Mouse (Mus musculus): Measurements from ENCODE around the gene Acsbg2. TPM values are rescaled to one million over a fixed set of nuclear protein-coding genes. Genes with fewer than 3 reads are reported as not detected.

Gene Acsbg2
- polyA plus RNA-seq, 1 experiment from 2014 or later = not detected

DNA sequence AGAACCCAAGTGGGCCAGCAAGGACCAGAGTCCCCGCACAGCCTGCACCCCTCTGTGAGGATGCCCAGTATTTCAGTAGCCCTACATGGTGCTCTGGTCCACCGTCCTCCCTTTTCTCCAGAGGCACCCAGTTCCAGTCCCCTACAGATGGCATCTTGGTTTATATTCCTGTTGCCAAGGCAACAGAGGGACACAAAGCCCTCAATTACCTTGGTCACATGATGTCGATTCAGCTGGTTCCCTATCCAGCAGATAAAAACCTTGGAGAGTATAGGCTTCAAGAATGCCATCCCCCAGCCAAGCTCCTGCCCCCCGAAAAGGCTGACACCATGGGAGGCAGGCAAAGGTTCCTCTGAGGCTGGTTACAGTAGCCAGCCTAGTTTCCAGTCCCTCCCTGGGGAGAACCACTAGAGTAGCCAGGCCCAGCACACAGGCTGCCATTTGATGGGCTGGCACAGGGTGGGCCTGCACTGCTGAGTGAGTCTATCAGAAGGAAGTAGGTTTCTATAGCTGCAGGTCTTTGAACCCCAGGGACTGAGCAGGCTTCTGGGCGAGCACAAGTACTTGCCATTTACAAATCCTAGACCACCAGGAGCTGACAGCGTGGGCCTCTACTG, 22.4 kb upstream of the Acsbg2 start:
- H3K27me3 ChIP-seq = no peaks in the 10 kb centered on the region
- no peak for TF ChIP-seq CTCF (IDR thresholded peaks at IDR 0.05)
- no peak for ATAC-seq
- POLR2A ChIA-PET = no interaction called here
- DNase-seq (ENCODE audit: low read depth, low spot score) = no peak
- CTCF ChIA-PET = interaction anchor here (1.1 to 1.8 kb wide), 7 partner anchors 10 to 93 kb away, joined by 3 to 10 read pairs (median 4); partner anchors contain the start of gene Clpp
- in situ Hi-C loops (cut with MboI; ENCODE audit: low pct_unique_long_range_greater_than_20kb) = no loop called here

DNA sequence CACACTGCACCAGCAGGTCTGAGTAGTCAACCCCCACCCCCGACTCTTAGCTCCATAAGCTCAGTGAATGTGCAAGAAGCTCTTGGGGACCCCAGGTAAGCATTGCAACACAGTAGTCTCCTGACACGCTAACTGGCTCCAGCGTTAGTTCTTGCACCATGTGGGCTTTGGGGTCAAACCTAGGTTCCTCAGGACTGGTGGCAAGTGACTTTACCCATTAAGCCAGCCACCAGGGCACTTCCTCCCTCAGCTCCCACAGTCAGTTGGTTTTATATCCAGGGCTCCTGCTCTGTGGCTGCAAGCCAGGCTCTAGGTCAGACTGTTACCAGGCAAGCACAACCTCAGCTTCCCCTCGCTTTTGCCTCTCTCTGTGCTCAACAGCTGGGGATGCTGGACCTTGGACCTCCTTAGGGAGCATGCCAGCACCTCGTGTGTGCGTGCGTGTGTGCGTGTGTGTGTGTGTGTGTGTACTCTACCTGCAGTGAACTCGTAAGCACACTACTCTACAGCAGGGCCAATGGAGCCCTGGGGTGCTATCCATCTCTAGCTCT, 21.2 kb upstream of the Acsbg2 start:
- in situ Hi-C loops (cut with MboI; ENCODE audit: low pct_unique_long_range_greater_than_20kb) = no loop called here
- H3K27me3 ChIP-seq = no peaks in the 10 kb centered on the region
- ATAC-seq = no peak
- POLR2A ChIA-PET = no interaction called here
- CTCF ChIA-PET = interaction anchor here (1.0 to 1.3 kb wide), 2 partner anchors 11 to 15 kb away, joined by 3 read pairs; no protein-coding TSS in a partner anchor
- no peak for TF ChIP-seq CTCF (IDR thresholded peaks at IDR 0.05)
- DNase-seq (ENCODE audit: low read depth, low spot score) = no peak

DNA sequence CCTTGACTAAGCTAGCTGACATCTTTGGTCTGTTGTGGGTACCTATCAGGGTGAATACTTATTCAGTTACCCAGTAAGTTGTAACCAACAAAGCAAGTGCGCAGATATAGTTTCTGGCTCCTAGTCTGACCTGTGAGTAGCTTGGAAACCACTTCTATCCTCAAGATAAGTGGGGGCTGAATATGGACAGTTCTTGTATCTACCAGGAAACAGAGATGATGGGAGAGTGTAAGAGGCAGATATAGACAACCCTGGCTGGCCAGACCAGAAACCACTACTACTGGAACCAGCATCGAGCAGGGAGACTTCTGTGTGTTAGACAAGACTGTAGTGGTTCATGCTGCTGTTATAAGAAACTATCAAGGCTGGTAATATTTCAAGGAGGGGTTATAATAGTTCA, 15.8 kb upstream of the Acsbg2 start:
- TF ChIP-seq CTCF (IDR thresholded peaks at IDR 0.05) = no peak
- DNase-seq (ENCODE audit: low read depth, low spot score) (no peak), ATAC-seq (no peak)
- in situ Hi-C loops (cut with MboI; ENCODE audit: low pct_unique_long_range_greater_than_20kb) = loop anchor here (5.0 kb wide), 1 partner anchor 62 kb away; no protein-coding TSS in a partner anchor
- POLR2A ChIA-PET = no interaction called here
- no peaks in the 10 kb centered on the region for H3K27me3 ChIP-seq
- CTCF ChIA-PET = no interaction called here

DNA sequence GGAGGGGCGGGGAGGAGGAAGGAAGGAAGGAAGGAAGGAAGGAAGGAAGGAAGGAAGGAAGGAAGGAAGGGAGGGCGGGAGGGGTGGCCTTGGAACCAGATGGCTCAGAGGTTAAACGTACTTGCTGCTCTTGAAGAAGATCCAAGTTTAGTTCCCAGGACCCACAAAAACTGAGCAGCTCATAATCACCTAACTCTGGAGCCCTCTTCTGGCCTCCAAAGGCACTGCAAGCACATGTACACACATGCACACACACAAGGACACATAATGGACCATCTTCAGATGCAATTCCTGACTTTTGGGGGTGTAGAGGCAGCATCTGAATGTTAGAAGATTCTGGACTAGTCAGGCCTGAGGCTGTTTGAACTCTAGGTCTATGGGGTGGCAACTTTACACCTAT, 13.8 kb upstream of the Acsbg2 start:
- POLR2A ChIA-PET = interaction anchor here (0.9 kb wide), 1 partner anchor 21 kb away, joined by 3 read pairs; no protein-coding TSS in a partner anchor
- no peak for TF ChIP-seq CTCF (IDR thresholded peaks at IDR 0.05)
- in situ Hi-C loops (cut with MboI; ENCODE audit: low pct_unique_long_range_greater_than_20kb) = no loop called here
- H3K27me3 ChIP-seq = no peaks in the 10 kb centered on the region
- CTCF ChIA-PET = no interaction called here
- DNase-seq (ENCODE audit: low read depth, low spot score) = no peak
- ATAC-seq = no peak

DNA sequence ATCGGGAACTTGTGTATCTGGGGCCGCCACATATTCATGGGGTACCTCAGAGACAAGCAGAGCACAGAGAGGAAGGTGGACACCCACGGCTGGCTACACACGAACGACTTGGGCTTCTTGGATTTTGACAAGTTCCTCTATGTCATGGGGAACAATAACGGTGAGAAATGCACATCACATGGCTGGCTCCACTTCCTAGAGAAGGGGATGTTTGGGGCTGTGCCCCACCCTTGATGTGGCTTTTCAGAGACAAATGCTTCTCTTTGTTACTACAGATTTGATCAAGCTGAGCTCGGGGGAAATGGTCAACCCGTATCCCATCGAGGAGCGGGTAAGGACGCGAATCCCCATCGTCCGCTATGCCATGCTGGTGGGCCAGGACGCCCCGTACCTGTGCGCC, 10.6 kb upstream of the Acsbg2 start:
- ATAC-seq = no peak
- in situ Hi-C loops (cut with MboI; ENCODE audit: low pct_unique_long_range_greater_than_20kb) = no loop called here

DNA sequence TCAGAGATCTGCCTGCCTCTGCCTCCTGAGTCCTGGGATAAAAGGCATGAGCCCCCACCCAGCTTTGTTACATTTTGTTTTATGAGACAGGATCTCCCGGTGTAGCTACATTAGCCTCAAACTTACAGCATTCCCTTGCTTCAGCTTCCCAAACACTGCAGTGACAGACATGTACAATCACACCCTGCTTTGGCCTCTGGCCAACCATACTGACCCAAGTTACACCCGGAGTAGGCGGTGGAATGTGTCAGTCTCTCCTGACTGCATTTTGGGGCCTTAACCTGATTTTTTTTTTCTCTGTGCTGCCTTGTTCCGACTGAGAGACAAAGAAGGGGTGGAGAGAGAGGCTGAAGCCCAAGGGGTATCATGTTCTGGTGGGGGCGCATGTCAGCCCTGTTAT, 10.1 kb upstream of the Acsbg2 start:
- no peaks in the 10 kb centered on the region for H3K27me3 ChIP-seq
- no peak for ATAC-seq
- in situ Hi-C loops (cut with MboI; ENCODE audit: low pct_unique_long_range_greater_than_20kb) = no loop called here
- DNase-seq (ENCODE audit: low read depth, low spot score) = no peak
- no peak for TF ChIP-seq CTCF (IDR thresholded peaks at IDR 0.05)
- POLR2A ChIA-PET = no interaction called here
- CTCF ChIA-PET = interaction anchor here (1.5 kb wide), 1 partner anchor 13 kb away, joined by 4 read pairs; no protein-coding TSS in a partner anchor

More for the DNA sequence above, 10.6 kb upstream of the Acsbg2 start:
- no peak for TF ChIP-seq CTCF (IDR thresholded peaks at IDR 0.05)
- ChIA-PET POLR2A (no interaction called here), CTCF (interaction anchor here (1.5 kb wide), 1 partner anchor 13 kb away, joined by 4 read pairs; no protein-coding TSS in a partner anchor)
- DNase-seq (ENCODE audit: low read depth, low spot score) = no peak
- no peaks in the 10 kb centered on the region for H3K27me3 ChIP-seq

- no peak for DNase-seq (ENCODE audit: low read depth, low spot score)
- in situ Hi-C loops (cut with MboI; ENCODE audit: low pct_unique_long_range_greater_than_20kb) = no loop called here
- POLR2A ChIA-PET = no interaction called here
- CTCF ChIA-PET = no interaction called here
- ATAC-seq = no peak
- no peak for TF ChIP-seq CTCF (IDR thresholded peaks at IDR 0.05)
- H3K27me3 ChIP-seq = no peaks in the 10 kb centered on the region
Observed at GRCm38 (mm10) chr17:56883612-56884011, 9.4 kb upstream of the Acsbg2 start.

DNA sequence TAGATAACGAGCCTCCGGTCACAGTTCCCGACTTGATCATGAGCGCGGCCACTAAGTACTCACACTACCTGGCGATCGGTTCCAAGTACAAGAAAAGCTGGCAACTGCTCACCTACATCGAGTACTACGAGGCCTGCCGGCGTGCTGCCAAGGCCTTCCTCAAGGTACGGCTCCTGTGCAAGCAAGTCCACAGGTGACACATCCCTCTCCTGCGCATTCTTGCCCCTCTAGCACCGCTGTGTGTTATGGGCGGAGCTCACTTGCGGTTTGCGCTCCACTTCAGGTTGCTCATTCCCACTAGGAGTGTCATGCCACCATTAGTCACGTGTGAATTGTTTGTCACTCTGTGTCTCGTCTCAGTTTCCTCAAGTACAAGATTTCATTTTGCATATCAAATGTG, 3.2 kb upstream of the Acsbg2 start:
- CTCF ChIA-PET = no interaction called here
- ATAC-seq (no peak), DNase-seq (ENCODE audit: low read depth, low spot score) (no peak)
- no peaks in the 10 kb centered on the region for H3K27me3 ChIP-seq
- in situ Hi-C loops (cut with MboI; ENCODE audit: low pct_unique_long_range_greater_than_20kb) = no loop called here
- TF ChIP-seq CTCF (IDR thresholded peaks at IDR 0.05) = no peak
- POLR2A ChIA-PET = no interaction called here

GRCm38 (mm10) chr17:56876981-56877380, 2.7 kb upstream of the Acsbg2 start:
- in situ Hi-C loops (cut with MboI; ENCODE audit: low pct_unique_long_range_greater_than_20kb) = no loop called here
- TF ChIP-seq CTCF (IDR thresholded peaks at IDR 0.05) = no peak
- ChIA-PET POLR2A (no interaction called here), CTCF (no interaction called here)
- no peak for DNase-seq (ENCODE audit: low read depth, low spot score)
- no peak for ATAC-seq
- no peaks in the 10 kb centered on the region for H3K27me3 ChIP-seq

GRCm38 (mm10) chr17:56876465-56876864, 2.2 kb upstream of the Acsbg2 start:
- in situ Hi-C loops (cut with MboI; ENCODE audit: low pct_unique_long_range_greater_than_20kb) = no loop called here
- POLR2A ChIA-PET = no interaction called here
- no peak for ATAC-seq
- no peaks in the 10 kb centered on the region for H3K27me3 ChIP-seq
- CTCF ChIA-PET = no interaction called here
- no peak for DNase-seq (ENCODE audit: low read depth, low spot score)
- no peak for TF ChIP-seq CTCF (IDR thresholded peaks at IDR 0.05)

DNA sequence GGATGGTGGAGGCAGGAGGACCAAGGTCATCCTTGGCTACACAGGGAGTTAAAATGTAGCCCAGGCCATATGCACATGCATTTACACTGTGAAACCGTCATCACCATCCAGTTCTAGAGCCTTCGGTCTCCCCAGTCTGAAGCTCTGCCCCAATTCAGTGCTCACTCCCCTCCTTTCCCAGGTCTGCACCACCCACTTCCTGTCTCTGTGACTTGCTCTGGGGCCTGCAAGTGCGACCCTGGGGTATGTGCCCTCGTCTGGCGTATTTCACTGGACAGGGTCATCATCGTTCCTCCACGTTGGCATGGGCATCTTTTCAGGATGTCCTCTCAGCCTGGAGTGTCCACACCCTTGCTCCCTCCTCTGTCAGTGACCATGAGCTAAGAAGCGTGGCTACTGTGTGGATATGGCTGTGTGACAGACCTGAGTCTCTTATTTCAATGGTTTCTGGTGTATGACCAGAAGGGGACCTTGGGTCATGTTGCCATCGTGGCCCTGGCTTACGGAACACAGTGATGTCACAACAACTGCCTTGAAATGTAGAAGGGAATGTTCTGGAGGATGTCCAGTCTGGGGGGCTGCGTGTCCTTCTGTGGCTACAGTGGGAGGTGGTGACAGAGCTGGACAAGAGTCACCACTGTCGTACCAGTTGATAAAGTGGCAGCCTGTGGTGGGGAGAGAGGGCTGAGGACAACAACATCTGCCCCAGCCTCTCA, 847 bp upstream of the Acsbg2 start, which contains the start of gene 1700061G19Rik:
TSS of gene 1700061G19Rik (plus strand) at position 542 of the 716 bp plus-strand sequence.
- no peak for TF ChIP-seq CTCF (IDR thresholded peaks at IDR 0.05)
- DNase-seq (ENCODE audit: low read depth, low spot score) = no peak
- no peak for ATAC-seq
- ChIA-PET CTCF (no interaction called here), POLR2A (no interaction called here)
- in situ Hi-C loops (cut with MboI; ENCODE audit: low pct_unique_long_range_greater_than_20kb) = no loop called here
- peaks cover 4% of the 10 kb centered on the region for H3K27me3 ChIP-seq

All from Patski (cell line).